15 mouse cellular contexts compared by ENCODE assay signal in the genomic region with DNA sequence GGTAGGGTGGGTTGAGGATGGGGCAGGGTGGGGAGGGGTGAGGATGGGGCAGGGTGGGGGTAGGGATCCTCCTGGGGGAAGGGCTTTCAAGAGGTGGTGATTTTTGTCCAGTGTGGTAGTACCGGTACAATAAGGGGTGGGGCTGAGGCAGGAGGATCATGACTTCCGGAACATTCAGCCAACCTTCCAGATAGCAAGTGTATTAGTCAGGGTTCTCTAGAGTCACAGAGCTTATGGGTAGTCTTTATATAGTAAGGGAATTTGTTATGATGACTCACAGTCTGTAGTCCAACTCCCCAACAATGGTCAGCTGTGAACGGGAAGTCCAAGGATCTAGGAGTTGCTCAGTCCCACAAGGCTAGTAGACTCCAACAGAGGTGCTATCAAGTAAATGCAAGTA.
"Had no signal": no experiment of that assay in that cellular context is flagged by ENCODE, and none has a peak within 500 bp of the region (broad histone marks: within the 10 kb centered on the region; RNA-seq: fewer than 3 reads in every experiment).

No protein-coding gene starts in this region.

- H3K36me3 ChIP-seq: kidney, embryonic 15.5 days; liver, embryonic 13.5 days; midbrain, embryonic 10.5 days; midbrain, embryonic 13.5 days; neural tube, embryonic 12.5 days; neural tube, embryonic 15.5 days had no signal

- H3K27me3 ChIP-seq: kidney, embryonic 15.5 days; liver, embryonic 13.5 days; megakaryocyte, embryonic 14.5 days; midbrain, embryonic 13.5 days; neural tube, embryonic 12.5 days; neural tube, embryonic 15.5 days had no signal

- DNase-seq: kidney, adult 2 months; kidney, postnatal 10 days; kidney, postnatal 36 days; liver, embryonic 13.5 days; lung, adult 2 months; right cerebral cortex, adult 18-20 months; right cerebral cortex, postnatal 14 days; right cerebral cortex, postnatal 4 days; thymus, postnatal 25 days had no signal

- H3K4me3 ChIP-seq: kidney, embryonic 15.5 days; liver, embryonic 13.5 days; megakaryocyte, embryonic 14.5 days; midbrain, embryonic 10.5 days; midbrain, embryonic 13.5 days; neural tube, embryonic 12.5 days; neural tube, embryonic 15.5 days had no signal

- H3K4me2 ChIP-seq: kidney, embryonic 15.5 days; liver, embryonic 13.5 days; midbrain, embryonic 13.5 days; neural tube, embryonic 12.5 days; neural tube, embryonic 15.5 days had no signal
